Mouse (Mus musculus) embryonic fibroblast, embryonic 13.5 days (primary cell): ENCODE results near the gene Neurl2.

ENCODE experiments used
- CTCF ChIP-seq: IDR thresholded peaks from 2 replicates; pipeline ENCODE4 v1.5.1; 2011; ENCODE audit warnings: mild to moderate bottlenecking, control low read depth, low read length, moderate library complexity, borderline replicate concordance; ENCODE audit not compliant: insufficient read depth
- POLR2A ChIP-seq: IDR thresholded peaks from 2 replicates; pipeline ENCODE4 v1.6.1; 2011; ENCODE audit warnings: low read depth, mild to moderate bottlenecking, control low read depth, low read length, moderate library complexity

DNA sequence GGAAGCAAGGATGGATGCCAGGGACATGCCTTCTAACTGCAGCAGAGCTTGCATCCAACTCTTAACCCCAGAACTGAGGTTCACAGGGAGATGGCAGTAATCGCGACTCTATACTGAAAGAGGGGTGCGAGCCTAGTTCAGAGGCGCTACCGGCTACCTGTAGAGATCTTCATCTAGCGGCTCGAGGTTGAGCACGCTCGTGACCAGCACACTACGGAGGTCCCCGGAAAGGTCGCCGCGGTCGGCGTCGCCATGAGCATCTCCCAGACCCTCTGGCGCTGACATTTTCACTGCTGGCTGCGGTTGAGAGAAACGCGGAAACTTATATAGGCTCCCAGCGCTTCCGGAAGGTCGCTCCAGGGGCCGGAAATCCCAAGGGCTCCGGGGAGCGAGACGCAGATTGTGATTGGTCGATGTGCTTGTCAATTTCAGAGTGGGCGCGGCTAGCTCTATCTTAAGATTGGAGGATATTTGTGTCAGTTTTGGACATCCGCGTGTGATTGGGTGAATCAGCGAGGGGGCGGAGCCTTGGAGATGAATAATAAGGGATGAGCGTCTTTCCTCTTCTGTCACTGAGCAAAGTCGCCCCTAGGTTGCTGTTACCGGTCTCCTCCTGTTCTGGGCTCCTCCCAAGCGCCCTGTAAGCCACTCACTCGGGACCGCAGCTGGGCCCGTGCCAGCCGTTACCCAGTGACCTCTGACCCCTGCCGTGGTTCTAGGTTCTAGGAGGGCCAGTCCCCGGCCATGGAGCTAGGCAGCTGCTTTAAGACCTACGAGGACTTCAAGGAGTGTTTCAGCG, 28.5 kb downstream of the Neurl2 start, which contains the start of the genes Acot8 and Zswim3:
- TF ChIP-seq POLR2A, result peak; percentile 85
- no peak for TF ChIP-seq CTCF
